Mouse (Mus musculus) kidney, embryonic 16.5 days (tissue): ENCODE measurements around the gene Rnf222. TPM values are rescaled to one million over a fixed set of nuclear protein-coding genes. Genes with fewer than 3 reads are reported as not detected.

Source experiments
- polyA plus RNA-seq: library from polyadenylated mRNA; unstranded; fragments of >200 nt; fragmentation: Nextera tagmentation; extraction: Ambion mirVana; gene quantifications from 2 replicates; pipeline ENCODE4 v1.2.1, GENCODE M21; 2015

Gene Rnf222
- polyA plus RNA-seq, 1 experiment from 2014 or later: 0.17 TPM

Other genes with a start within 250 kb of the Rnf222 start
- 147 and 155 TPM in 2 replicates for gene Myh10, start 197.0 kb upstream of the Rnf222 start, polyA plus RNA-seq
- 90.9 and 96.3 TPM in 2 replicates for gene Ndel1, start 16.7 kb upstream of the Rnf222 start, polyA plus RNA-seq
- 897 and 905 TPM in 2 replicates for gene Rpl26, start 13.0 kb downstream of the Rnf222 start, polyA plus RNA-seq
- not detected in 2 replicates for gene Odf4, start 38.5 kb downstream of the Rnf222 start, polyA plus RNA-seq
- 20.0 and 23.0 TPM in 2 replicates for gene Arhgef15, start 68.9 kb downstream of the Rnf222 start, polyA plus RNA-seq
- 7.6 and 7.9 TPM in 2 replicates for gene Slc25a35, start 79.6 kb downstream of the Rnf222 start, polyA plus RNA-seq
- gene Rangrf, start 86.6 kb downstream of the Rnf222 start, polyA plus RNA-seq: 62.3 and 63.9 TPM in 2 replicates
- 33.9 and 41.9 TPM in 2 replicates for gene Pfas, start 119.9 kb downstream of the Rnf222 start, polyA plus RNA-seq
- gene Ctc1, start 127.4 kb downstream of the Rnf222 start, polyA plus RNA-seq: 64.1 and 68.0 TPM in 2 replicates
- gene Aurkb, start 157.1 kb downstream of the Rnf222 start, polyA plus RNA-seq: 176 and 177 TPM in 2 replicates
- 8.0 and 9.1 TPM in 2 replicates for gene Borcs6, start 171.2 kb downstream of the Rnf222 start, polyA plus RNA-seq
- gene Tmem107, start 182.3 kb downstream of the Rnf222 start, polyA plus RNA-seq: 61.0 and 68.1 TPM in 2 replicates
- 81.5 and 114 TPM in 2 replicates for gene Vamp2, start 199.9 kb downstream of the Rnf222 start, polyA plus RNA-seq
- 11.4 and 15.6 TPM in 2 replicates for gene Per1, start 206.7 kb downstream of the Rnf222 start, polyA plus RNA-seq
- 0.39 and 0.51 TPM in 2 replicates for gene Hes7, start 231.9 kb downstream of the Rnf222 start, polyA plus RNA-seq
- gene 9130213A22Rik, start 234.0 kb downstream of the Rnf222 start, polyA plus RNA-seq: 0.33 and 0.42 TPM in 2 replicates
- gene Aloxe3, start 237.3 kb downstream of the Rnf222 start, polyA plus RNA-seq: 0.32 and 0.76 TPM in 2 replicates